Mouse (Mus musculus) midbrain, embryonic 11.5 days (tissue): ENCODE results near the gene Prss37. TPM values are rescaled to one million over a fixed set of nuclear protein-coding genes. Genes with fewer than 3 reads are reported as not detected.

Experiments used
- ATAC-seq: fragments of 200-750 bp; cut with Nextera tagmentation; 2 replicates; pipeline ENCODE4 v1.8.0; 2017; ENCODE audit warnings: moderate TSS enrichment, moderate library complexity; ENCODE audit not compliant: low FRiP score
- DNase-seq: peaks from one replicate; pipeline ENCODE4 v3.0.0; 2015; ENCODE audit warnings: low spot score; ENCODE audit errors: missing footprints
- H3K27ac ChIP-seq: fragments of 300-500 bp; sonication (generic); 2 replicates; pipeline ENCODE4 v1.5.1; 2014; ENCODE audit warnings: low read depth, low read length
- H3K27me3 ChIP-seq: fragments of 300-500 bp; sonication (generic); 2 replicates; pipeline ENCODE4 v1.6.1; 2014; ENCODE audit warnings: mild to moderate bottlenecking, low read length, moderate library complexity, mixed read lengths; ENCODE audit not compliant: control insufficient read depth, insufficient read depth
- H3K36me3 ChIP-seq: fragments of 300-500 bp; sonication (generic); 2 replicates; pipeline ENCODE4 v1.6.1; 2014; ENCODE audit warnings: mild to moderate bottlenecking, low read length, moderate library complexity, mixed read lengths; ENCODE audit not compliant: control insufficient read depth, insufficient read depth
- H3K4me1 ChIP-seq: fragments of 300-500 bp; sonication (generic); 2 replicates; pipeline ENCODE4 v1.6.1; 2014; ENCODE audit warnings: low read length; ENCODE audit not compliant: control insufficient read depth, insufficient read depth
- H3K4me2 ChIP-seq: fragments of 300-500 bp; sonication (generic); 2 replicates; pipeline ENCODE4 v1.6.1; 2014; ENCODE audit warnings: mild to moderate bottlenecking, moderate library complexity
- H3K4me3 ChIP-seq: fragments of 300-500 bp; sonication (generic); 2 replicates; pipeline ENCODE4 v1.5.1; 2014; ENCODE audit warnings: low read depth, low read length
- H3K9ac ChIP-seq: fragments of 300-500 bp; sonication (generic); 2 replicates; pipeline ENCODE4 v1.6.1; 2014; ENCODE audit warnings: low read length
- H3K9me3 ChIP-seq: fragments of 300-500 bp; sonication (generic); 2 replicates; pipeline ENCODE4 v1.6.1; 2016; ENCODE audit warnings: low read length; ENCODE audit not compliant: control insufficient read depth
- WGBS: fragments of 180-500 bp; shearing (Covaris S2); extraction: QIAGEN DNeasy Blood & Tissue Kit; methylation state at CpG from one replicate; pipeline ENCODE4 v1.1.7; 2014; 5-methylcytosine and 5-hydroxymethylcytosine counted together
- polyA plus RNA-seq: library from polyadenylated mRNA; unstranded; fragments of >200 nt; fragmentation: Nextera tagmentation; extraction: Ambion mirVana; gene quantifications from 2 replicates; pipeline ENCODE4 v1.2.1, GENCODE M21; 2014

The Prss37 gene
- polyA plus RNA-seq, 1 experiment from 2014 or later: not detected

DNA sequence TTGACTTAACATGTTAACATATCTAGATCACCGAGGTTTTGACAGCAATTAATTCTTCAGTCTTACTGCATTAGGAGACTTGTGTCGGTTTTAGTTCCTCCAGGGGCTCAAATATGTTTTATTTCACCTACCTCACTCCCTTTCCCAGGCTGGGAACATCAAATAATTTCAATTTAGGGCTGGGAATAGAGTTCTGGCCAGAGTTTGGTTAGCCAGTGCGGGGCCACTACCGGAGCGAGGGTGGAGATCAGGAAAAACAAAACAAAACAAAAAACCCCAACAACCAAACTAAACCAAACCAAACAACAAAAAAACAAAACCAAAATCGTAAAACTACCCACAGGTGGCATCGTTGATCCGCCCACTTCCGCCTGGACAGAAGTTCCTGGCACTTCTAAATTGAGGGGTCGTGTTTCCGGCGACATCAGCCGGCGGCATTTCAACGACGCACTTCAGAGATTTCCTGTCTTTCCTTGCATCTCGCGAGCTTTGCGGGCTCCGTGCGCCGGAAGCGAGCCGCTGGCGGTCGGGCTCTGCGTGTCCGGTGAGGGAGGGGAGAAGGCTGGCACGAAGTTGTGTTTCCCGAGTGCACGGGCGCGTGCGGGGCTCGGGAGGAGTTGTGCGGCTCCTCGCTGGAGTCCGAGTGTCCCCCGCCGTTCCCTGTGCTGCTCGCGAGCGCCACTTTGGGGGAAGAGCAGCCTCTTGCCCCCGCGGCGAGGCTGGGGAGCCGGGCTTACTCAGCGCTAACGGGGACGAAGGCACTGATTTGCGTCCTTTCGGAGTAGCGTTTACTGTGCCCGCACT, 48.2 kb downstream of the Prss37 start, which contains the start of gene Ssbp1:
Gene Ssbp1 (plus strand): TSS at position 437 of the 804 bp plus-strand sequence.
- Histone ChIP-seq H3K9ac (peak within 1 kb of the TSS; percentile 96), H3K9me3 (no peaks in the 10 kb centered on the region)
- WGBS: under 1% methylated on average over 54 of the region's 54 CpGs

DNA sequence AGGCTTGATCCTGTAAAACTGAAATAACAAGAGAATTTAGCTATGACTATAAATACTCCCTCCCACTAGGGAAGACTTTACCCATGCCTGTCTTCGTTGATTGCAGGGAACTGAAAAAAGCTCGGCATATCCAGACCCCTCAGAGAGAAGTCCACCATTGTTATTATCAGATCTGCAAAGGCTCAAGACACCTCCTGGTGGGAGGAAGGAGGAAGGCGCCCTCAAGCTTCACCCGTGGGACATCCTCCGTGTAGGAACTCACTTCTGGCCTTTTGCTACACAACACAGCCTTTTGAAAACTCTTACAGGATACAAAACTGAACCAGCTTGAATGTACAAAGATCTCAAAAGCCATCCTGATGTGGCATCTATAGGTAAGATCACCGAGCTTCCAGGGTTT, 53.6 kb downstream of the Prss37 start:
- no peak for ATAC-seq
- 50% methylated on average over 6 of the region's 6 CpGs for WGBS
- no peaks in the 10 kb centered on the region for H3K4me1 ChIP-seq

More for the DNA sequence above, 48.2 kb downstream of the Prss37 start, which contains the start of gene Ssbp1:
- H3K36me3 ChIP-seq: peaks cover 6% of the 10 kb centered on the region
- no peaks in the 10 kb centered on the region for H3K27me3 ChIP-seq
- peak within 1 kb of the TSS; percentile 90 for H3K27ac ChIP-seq
- ATAC-seq (peak; percentile 98), DNase-seq (peak; percentile 99)
- peak within 1 kb of the TSS; percentile 46 for H3K4me2 ChIP-seq
- peaks cover 6% of the 10 kb centered on the region for H3K4me1 ChIP-seq
- H3K4me3 ChIP-seq: peak within 1 kb of the TSS; percentile 80

More for the DNA sequence above, 53.6 kb downstream of the Prss37 start:
- Histone ChIP-seq H3K4me3 (no peak overlapping the region), H3K27me3 (no peaks in the 10 kb centered on the region), H3K9me3 (no peaks in the 10 kb centered on the region), H3K36me3 (no peaks in the 10 kb centered on the region), H3K27ac (no peak overlapping the region), H3K9ac (no peak overlapping the region), H3K4me2 (no peak overlapping the region)
- no peak for DNase-seq

Other genes with a start within 250 kb of the Prss37 start
- gene Agk, start 194.3 kb downstream of the Prss37 start, polyA plus RNA-seq: 39.4 and 43.0 TPM in 2 replicates
- gene E330009J07Rik, start 83.4 kb downstream of the Prss37 start, polyA plus RNA-seq: 13.1 and 15.8 TPM in 2 replicates
- not detected in 2 replicates for gene Wee2, start 80.4 kb downstream of the Prss37 start, polyA plus RNA-seq
- gene Ssbp1, start 48.2 kb downstream of the Prss37 start, polyA plus RNA-seq: 183 and 194 TPM in 2 replicates
- gene Tas2r137, start 28.3 kb downstream of the Prss37 start, polyA plus RNA-seq: 0.36 TPM in 1 of 2 replicates, not detected in the other
- gene Tas2r108, start 26.0 kb downstream of the Prss37 start, polyA plus RNA-seq: 0.14 and 0.17 TPM in 2 replicates
- 0.10 and 0.19 TPM in 2 replicates for gene Olfr461, start 35.5 kb upstream of the Prss37 start, polyA plus RNA-seq
- gene Olfr460, start 50.0 kb upstream of the Prss37 start, polyA plus RNA-seq: not detected in 2 replicates
- 0.37 and 0.73 TPM in 2 replicates for gene Clec5a, start 66.3 kb upstream of the Prss37 start, polyA plus RNA-seq
- gene Tas2r138, start 93.8 kb upstream of the Prss37 start, polyA plus RNA-seq: not detected in 2 replicates
- not detected in 2 replicates for gene Mgam, start 109.3 kb upstream of the Prss37 start, polyA plus RNA-seq